Mouse (Mus musculus) Muller cell, postnatal 12 days (primary cell): ENCODE data around the gene Drap1.

Experiments
- DNase-seq: peaks from one replicate; pipeline ENCODE4 v3.0.0-alpha.2; 2015; ENCODE audit errors: inconsistent ontology term

Gene Drap1

DNA sequence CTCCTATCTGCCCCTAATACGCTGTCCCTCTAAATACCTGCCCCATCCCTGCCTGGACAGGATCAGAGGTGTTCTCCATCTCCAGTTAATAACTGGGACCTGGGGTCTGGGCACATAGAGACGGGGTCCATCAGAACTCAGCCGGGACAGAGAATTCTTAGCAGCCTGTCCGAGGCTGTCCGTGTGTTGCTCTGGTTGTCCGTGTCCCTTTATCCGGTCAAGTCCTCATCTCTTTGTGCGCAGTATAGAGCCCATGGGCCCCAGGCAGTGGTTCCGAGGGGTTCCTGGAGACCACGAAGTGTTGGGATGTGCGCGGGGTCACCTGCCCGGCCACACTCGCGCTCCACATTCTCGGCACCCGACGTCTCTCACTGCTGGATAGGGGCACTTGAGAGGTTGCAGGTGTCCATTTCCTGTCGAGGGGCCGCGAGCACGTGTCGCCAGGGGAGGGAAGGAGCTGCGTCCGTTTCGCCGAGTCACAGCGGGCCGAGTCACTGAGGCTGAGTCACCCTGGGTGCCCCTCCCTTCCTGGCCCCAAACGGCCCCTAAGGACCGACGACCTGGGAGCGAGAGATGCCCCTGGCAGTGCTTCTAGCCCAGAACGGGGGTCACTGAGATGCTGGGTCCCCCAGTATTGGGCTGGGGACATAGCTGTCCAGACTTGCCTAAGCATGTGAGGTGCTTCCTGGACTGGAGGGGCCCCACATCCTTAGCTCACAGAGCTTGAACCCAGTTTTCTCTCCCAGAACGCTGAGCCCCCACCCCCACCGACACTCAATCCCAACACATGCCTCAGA is 23.8 kb upstream of the Drap1 start:
- DNase-seq: peak; percentile 82

DNA sequence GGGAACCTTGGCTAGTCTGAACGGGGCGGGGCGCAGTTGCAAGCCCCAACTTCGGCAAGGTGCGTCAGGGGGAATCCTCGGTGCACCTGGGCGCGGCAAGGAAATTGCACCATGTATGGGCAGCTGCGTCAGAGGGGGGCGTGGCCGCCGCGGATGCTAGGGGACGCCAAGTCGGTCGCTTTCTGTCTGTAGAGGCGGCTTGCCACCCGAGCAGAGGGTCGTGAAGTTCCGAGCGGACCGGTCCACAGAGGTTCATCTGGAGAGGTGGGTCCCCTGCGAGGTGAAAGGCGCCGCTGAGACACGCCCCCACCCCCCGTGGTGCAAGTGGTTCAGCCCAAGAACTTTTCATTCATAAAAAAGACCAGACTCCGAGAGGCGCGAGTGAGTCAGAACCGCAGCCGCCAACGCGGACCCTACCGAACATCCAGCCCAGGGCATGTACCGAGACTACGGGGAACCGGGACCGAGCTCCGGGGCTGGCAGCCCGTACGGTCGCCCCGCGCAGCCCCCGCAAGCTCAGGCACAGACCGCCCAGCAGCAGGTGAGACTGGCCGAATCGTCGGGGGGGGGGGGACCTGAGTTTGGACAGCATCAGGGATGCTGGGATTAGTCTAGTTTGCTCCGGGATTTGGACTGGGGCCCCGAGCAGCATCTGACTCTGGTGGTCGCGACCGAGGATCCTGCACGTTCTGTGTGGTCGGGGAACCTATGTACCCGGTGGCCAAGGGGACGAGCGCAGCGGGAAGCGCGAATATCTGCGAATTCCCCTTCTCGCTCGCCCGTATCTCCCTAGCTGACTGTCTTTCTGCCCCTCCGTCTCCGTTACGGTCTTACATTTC is 23.0 kb upstream of the Drap1 start, which contains the start of gene Fosl1:
TSS of gene Fosl1 (plus strand) at position 33 of the 839 bp plus-strand sequence.
- DNase-seq: peak; percentile 87

DNA sequence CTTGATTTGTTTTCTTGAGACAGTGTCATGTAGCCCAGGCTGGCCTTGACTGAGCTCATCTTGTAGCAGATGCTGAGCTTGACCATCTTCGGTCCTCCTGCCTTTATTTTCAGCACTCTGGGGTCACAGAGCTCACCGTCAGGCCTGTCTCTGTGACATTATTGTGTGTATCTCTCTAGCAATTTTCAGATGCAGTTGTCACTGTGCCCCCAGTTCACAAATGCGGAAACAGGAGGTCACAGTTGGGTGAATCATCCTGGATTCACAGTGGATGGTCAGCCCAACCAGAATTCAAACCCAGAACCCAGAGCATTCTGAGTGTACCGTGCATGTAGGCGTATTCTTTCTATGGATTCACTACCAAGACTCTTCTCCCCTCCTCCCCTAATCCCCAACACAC is 21.0 kb upstream of the Drap1 start:
- no peak for DNase-seq

- peak; percentile 92 for DNase-seq
Observed at GRCm38 (mm10) chr19:5444954-5445353, 20.2 kb upstream of the Drap1 start.

GRCm38 (mm10) chr19:5444371-5444908 is 19.7 kb upstream of the Drap1 start:
- DNase-seq: no peak

GRCm38 (mm10) chr19:5433951-5434350 is 9.2 kb upstream of the Drap1 start:
- DNase-seq: no peak

- peak; percentile 82 for DNase-seq
Observed at GRCm38 (mm10) chr19:5432992-5433852, 8.4 kb upstream of the Drap1 start.

DNA sequence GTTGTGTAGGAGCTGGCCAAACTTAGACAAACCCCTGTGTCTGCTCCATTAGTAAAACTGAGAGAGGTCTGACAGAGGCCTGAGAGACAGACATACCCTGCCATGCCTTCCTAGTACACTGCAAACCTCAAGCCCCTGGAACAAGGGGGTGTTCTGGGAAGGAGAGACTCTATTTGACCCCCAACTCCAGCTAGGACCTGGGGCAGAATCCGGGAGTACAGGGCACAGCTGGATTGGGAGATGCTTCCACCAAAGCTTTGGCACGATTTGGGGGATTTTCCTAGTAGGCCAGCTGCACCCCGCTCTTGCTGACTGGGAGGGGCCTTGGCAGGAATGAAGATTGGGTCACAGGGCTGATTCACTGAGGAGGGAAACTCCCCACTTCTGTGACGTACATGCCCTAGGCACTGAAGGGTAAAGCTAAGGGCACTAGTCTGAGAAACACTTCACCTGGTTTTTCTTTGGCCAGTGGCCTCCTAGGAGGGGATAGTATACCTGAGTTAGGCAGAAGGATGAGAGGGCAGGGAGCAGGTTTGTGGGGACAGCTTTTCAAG is 7.2 kb upstream of the Drap1 start:
- peak; percentile 58 for DNase-seq

- peak; percentile 66 for DNase-seq
Observed at GRCm38 (mm10) chr19:5430408-5430807, 5.6 kb upstream of the Drap1 start.

GRCm38 (mm10) chr19:5429806-5430205 is 5.0 kb upstream of the Drap1 start:
- DNase-seq: peak; percentile 96

DNA sequence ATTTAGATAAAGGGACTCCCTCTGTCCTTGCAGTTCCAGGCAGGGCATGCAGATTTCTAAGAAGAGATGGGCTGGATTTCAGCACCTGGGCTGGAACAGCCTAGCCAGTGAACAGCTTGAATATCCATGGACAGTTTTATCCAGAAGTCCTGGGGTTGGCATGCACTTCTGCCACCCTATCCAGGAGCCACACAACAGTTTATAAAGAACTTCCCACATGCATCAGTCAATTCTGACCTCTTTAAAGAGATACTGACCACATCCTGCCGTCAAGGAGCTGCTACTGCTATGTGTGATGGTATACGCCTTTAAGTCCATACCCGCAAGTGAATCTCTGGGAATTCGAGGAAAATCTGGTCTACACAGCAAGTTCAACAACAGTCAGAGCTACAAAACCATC is 4.4 kb upstream of the Drap1 start:
- DNase-seq: no peak

GRCm38 (mm10) chr19:5428083-5428482 is 3.3 kb upstream of the Drap1 start:
- no peak for DNase-seq

DNA sequence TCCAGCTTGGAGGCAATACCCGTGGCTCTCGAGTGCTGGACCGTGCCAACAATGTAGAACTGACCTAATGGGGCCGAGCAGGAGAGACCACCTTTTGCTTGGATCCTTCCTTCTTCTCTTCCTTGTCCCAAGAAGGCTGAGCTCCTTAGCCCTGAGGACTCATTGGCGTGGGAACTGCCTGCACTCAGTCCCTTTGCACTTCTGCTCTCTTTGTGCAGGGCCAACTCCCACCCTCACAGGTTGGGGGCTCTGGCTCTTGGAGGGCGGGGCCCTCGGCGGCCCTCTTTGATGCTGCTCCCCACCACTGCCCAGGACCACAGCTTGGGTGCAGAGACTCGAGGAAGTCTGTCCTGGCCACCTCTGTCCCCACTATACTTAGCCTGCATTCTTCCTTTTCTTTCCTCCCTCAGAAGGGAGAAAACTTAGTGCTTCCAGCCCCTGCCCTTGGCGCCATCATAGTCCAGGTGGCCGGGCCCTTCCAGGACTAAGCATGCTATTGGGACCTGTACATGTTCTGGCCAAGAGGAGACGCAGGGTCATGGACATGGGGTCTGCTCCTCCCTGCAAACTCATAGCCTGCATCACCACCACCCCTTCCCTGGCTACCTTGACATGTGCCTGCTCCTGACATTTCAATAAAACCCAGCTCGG is 2.0 kb upstream of the Drap1 start:
- no peak for DNase-seq

- DNase-seq: no peak
Observed at GRCm38 (mm10) chr19:5425906-5426565, 1.3 kb upstream of the Drap1 start.

GRCm38 (mm10) chr19:5424092-5424781 is 542 bp downstream of the Drap1 start:
- DNase-seq: peak; percentile 88

- DNase-seq: no peak
Observed at GRCm38 (mm10) chr19:5423561-5423960, 1.2 kb downstream of the Drap1 start.

GRCm38 (mm10) chr19:5422895-5423443 is 1.8 kb downstream of the Drap1 start:
- DNase-seq: no peak

- DNase-seq: no peak
Observed at GRCm38 (mm10) chr19:5422267-5422666, 2.5 kb downstream of the Drap1 start.

GRCm38 (mm10) chr19:5421784-5422183 is 3.0 kb downstream of the Drap1 start:
- DNase-seq: no peak
